Mouse (Mus musculus): Measurements from ENCODE around the gene Bub1b. TPM values are rescaled to one million over a fixed set of nuclear protein-coding genes. Genes with fewer than 3 reads are reported as not detected.

The Bub1b gene
- total and polyA plus RNA-seq, 2 experiments from 2014 or later = 11.5 to 16.3 TPM

DNA sequence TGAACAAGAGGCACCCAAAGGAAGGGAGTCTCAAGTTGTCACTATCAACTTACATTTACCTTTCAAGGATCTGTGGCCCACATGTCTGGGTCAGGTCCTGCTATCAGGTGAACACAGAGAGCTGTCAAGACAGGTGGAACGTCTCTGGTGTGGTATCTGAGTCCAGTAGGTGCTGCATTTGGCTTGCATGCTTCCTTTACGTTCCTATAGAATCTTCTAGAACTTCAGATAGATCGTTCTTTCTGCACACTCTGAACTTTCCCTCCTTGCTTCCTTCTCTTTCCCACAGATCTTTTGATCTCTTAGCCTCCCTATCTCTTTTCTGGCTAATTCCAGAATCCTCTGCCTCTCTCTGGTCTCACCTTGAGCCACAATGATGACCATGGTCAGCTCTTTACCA is 39.6 kb upstream of the Bub1b start:
- H3K4me2 ChIP-seq (ENCODE audit: low read depth, low read length) = no peak overlapping the region
- H3K4me1 ChIP-seq (ENCODE audit: insufficient read depth, low read length) = no peaks in the 10 kb centered on the region
- 85% methylated on average over 3 of the region's 3 CpGs for WGBS
- no peak for DNase-seq (ENCODE audit: low spot score)
- TF ChIP-seq CTCF (IDR thresholded peaks at IDR 0.05; ENCODE audit: low read depth) = no peak
- H3K27me3 ChIP-seq (ENCODE audit: insufficient read depth, low read length) = no peaks in the 10 kb centered on the region
- no peak overlapping the region for H3K9ac ChIP-seq (replicated peaks; ENCODE audit: low read length)
- H3K4me3 ChIP-seq (ENCODE audit: low read length) = no peak overlapping the region
- no peak for ATAC-seq
- H3K36me3 ChIP-seq (ENCODE audit: insufficient read depth, low read length) = no peaks in the 10 kb centered on the region
- H3K27ac ChIP-seq = no peak overlapping the region
- no peaks in the 10 kb centered on the region for H3K9me3 ChIP-seq (ENCODE audit: low read length)

DNA sequence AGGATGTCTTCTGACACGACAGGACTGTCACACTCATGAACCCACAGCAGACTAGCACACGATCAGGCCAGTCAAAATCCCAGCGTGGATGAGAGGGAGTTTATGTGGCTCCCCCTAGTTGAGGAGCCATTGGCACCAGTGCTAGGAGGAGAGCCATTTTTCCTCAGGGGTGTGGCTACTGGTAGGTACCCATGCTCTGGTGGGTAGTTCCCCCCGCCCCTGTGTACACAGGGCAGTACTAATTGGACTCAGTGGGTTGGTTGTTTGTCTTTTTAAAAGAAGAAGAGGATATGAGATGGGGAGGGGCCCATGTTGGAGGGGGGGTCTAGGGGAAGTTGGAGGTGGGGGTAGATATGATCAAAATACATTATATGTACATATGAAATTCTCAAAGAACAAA is 36.0 kb upstream of the Bub1b start:
- H3K4me3 ChIP-seq (ENCODE audit: low read length) = no peak overlapping the region
- no peaks in the 10 kb centered on the region for H3K36me3 ChIP-seq (ENCODE audit: insufficient read depth, low read length)
- no peak for ATAC-seq
- H3K4me2 ChIP-seq (ENCODE audit: low read depth, low read length) = no peak overlapping the region
- no peaks in the 10 kb centered on the region for H3K4me1 ChIP-seq (ENCODE audit: insufficient read depth, low read length)
- no peak for TF ChIP-seq CTCF (IDR thresholded peaks at IDR 0.05; ENCODE audit: low read depth)
- 81% methylated on average over 4 of the region's 4 CpGs for WGBS
- H3K27me3 ChIP-seq (ENCODE audit: insufficient read depth, low read length) = no peaks in the 10 kb centered on the region
- no peak for DNase-seq (ENCODE audit: low spot score)
- no peak overlapping the region for H3K27ac ChIP-seq
- H3K9ac ChIP-seq (replicated peaks; ENCODE audit: low read length) = no peak overlapping the region
- H3K9me3 ChIP-seq (ENCODE audit: low read length) = no peaks in the 10 kb centered on the region

DNA sequence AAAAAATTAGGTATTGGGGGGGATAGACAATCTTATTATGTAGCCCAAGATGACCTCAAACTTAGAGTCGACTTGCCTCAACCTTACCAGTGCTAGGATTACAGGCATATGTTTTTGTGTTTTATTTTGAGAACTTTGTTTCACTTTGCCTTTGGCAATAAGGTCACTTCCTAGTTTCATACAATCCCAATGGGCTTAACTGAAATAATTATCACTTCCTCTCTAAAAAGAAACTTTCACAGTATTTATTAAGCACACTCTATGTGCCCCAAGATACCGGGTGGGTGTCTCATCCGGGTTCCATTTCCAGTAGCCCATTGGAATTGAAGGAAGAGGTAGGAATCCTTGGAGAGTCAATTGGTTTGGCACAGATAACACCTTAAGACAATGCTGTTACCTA is 35.6 kb upstream of the Bub1b start:
- no peak overlapping the region for H3K4me2 ChIP-seq (ENCODE audit: low read depth, low read length)
- no peaks in the 10 kb centered on the region for H3K4me1 ChIP-seq (ENCODE audit: insufficient read depth, low read length)
- no peaks in the 10 kb centered on the region for H3K27me3 ChIP-seq (ENCODE audit: insufficient read depth, low read length)
- no peak overlapping the region for H3K9ac ChIP-seq (replicated peaks; ENCODE audit: low read length)
- H3K9me3 ChIP-seq (ENCODE audit: low read length) = no peaks in the 10 kb centered on the region
- WGBS = 93% methylated on average over 3 of the region's 3 CpGs
- no peak overlapping the region for H3K4me3 ChIP-seq (ENCODE audit: low read length)
- DNase-seq (ENCODE audit: low spot score) (no peak), ATAC-seq (no peak)
- no peaks in the 10 kb centered on the region for H3K36me3 ChIP-seq (ENCODE audit: insufficient read depth, low read length)
- no peak overlapping the region for H3K27ac ChIP-seq
- TF ChIP-seq CTCF (IDR thresholded peaks at IDR 0.05; ENCODE audit: low read depth) = no peak

DNA sequence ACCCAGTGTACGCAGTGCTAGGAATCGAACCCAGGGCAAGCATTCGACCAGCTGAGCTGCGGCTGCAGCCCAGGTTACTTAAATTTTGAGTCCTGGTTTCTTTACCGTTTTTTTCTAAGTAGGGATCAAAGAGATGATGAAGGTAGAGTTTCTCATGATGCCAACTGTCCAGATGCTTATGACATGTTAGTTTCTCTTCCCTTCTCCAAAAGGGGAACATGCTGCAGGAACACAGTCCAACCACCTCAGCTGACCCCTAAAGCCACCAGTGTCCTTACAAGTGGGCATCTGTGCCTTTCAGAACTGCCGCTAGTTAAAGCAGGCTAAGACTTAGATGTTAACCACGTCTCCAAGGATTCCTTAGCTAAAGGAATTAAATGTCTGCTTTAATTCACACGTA is 30.8 kb upstream of the Bub1b start:
- H3K27ac ChIP-seq = no peak overlapping the region
- H3K4me3 ChIP-seq (ENCODE audit: low read length) = no peak overlapping the region
- no peak overlapping the region for H3K4me2 ChIP-seq (ENCODE audit: low read depth, low read length)
- no peak overlapping the region for H3K9ac ChIP-seq (replicated peaks; ENCODE audit: low read length)
- H3K27me3 ChIP-seq (ENCODE audit: insufficient read depth, low read length) = no peaks in the 10 kb centered on the region
- ATAC-seq (no peak), DNase-seq (ENCODE audit: low spot score) (no peak)
- no peak for TF ChIP-seq CTCF (IDR thresholded peaks at IDR 0.05; ENCODE audit: low read depth)
- H3K36me3 ChIP-seq (ENCODE audit: insufficient read depth, low read length) = no peaks in the 10 kb centered on the region
- no peaks in the 10 kb centered on the region for H3K9me3 ChIP-seq (ENCODE audit: low read length)
- H3K4me1 ChIP-seq (ENCODE audit: insufficient read depth, low read length) = no peaks in the 10 kb centered on the region
- WGBS = 84% methylated on average over 8 of the region's 8 CpGs

DNA sequence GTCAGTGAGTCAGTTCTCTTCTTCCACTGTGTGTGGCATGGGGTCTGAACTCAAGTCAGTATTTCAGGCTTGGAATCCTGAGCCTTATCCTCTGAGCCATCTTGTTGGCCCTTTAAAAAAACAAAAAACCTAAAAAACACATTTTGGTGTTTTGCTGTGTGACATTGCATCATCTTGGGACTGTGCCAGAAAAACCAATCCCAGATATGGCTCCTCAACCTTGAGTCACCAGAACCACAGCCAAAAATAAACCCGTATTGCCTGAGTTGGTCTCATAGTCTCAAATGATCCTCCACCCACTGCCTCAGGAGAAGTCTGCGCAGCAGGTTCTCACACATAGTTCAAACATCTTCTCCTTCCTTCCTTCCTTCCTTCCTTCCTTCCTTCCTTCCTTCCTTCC is 27.1 kb upstream of the Bub1b start:
- H3K36me3 ChIP-seq (ENCODE audit: insufficient read depth, low read length) = no peaks in the 10 kb centered on the region
- H3K4me3 ChIP-seq (ENCODE audit: low read length) = no peak overlapping the region
- H3K9me3 ChIP-seq (ENCODE audit: low read length) = no peaks in the 10 kb centered on the region
- no peak overlapping the region for H3K4me2 ChIP-seq (ENCODE audit: low read depth, low read length)
- WGBS = 85% methylated on average over 2 of the region's 2 CpGs
- ATAC-seq = no peak
- H3K4me1 ChIP-seq (ENCODE audit: insufficient read depth, low read length) = no peaks in the 10 kb centered on the region
- TF ChIP-seq CTCF (IDR thresholded peaks at IDR 0.05; ENCODE audit: low read depth) = no peak
- H3K27ac ChIP-seq = no peak overlapping the region
- DNase-seq (ENCODE audit: low spot score) = no peak
- H3K27me3 ChIP-seq (ENCODE audit: insufficient read depth, low read length) = no peaks in the 10 kb centered on the region
- H3K9ac ChIP-seq (replicated peaks; ENCODE audit: low read length) = no peak overlapping the region

DNA sequence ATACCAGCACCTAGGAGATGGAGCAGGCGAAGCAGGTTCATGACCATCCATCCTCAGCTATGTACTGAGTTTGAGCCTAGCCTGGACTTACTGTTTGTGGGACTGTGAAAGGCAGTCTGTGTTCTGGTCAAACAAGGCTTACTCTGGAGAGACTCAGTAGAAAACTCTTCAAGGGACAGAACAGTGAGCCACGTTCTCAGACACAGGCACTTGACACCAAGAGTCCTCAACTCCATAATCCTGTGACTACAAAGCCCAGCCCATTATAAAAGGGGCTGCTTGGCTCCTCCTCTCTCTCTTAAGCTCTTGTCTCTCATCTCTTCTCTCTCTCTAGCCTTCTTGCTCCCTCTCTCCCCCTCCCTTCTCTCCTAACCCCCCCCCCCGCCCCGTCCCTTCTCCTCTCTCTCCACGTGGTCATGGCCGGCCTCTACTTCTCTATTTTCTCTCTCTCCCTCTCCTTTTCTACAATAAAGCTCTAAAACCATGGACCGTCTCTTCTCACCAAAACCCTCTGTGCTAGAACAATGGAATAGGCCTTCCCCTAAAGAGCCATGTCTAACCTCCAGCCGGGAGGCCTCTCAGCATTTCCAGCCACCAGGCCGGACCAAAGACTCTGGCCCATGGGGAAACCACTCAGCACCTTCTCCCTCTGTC is 25.7 kb upstream of the Bub1b start:
- no peak overlapping the region for H3K4me2 ChIP-seq (ENCODE audit: low read depth, low read length)
- no peaks in the 10 kb centered on the region for H3K27me3 ChIP-seq (ENCODE audit: insufficient read depth, low read length)
- H3K27ac ChIP-seq = no peak overlapping the region
- no peak overlapping the region for H3K4me3 ChIP-seq (ENCODE audit: low read length)
- H3K4me1 ChIP-seq (ENCODE audit: insufficient read depth, low read length) = no peaks in the 10 kb centered on the region
- no peak for TF ChIP-seq CTCF (IDR thresholded peaks at IDR 0.05; ENCODE audit: low read depth)
- no peak for ATAC-seq
- H3K9me3 ChIP-seq (ENCODE audit: low read length) = no peaks in the 10 kb centered on the region
- H3K9ac ChIP-seq (replicated peaks; ENCODE audit: low read length) = no peak overlapping the region
- DNase-seq (ENCODE audit: low spot score) = no peak
- no peaks in the 10 kb centered on the region for H3K36me3 ChIP-seq (ENCODE audit: insufficient read depth, low read length)
- WGBS = 53% methylated on average over 8 of the region's 9 CpGs

DNA sequence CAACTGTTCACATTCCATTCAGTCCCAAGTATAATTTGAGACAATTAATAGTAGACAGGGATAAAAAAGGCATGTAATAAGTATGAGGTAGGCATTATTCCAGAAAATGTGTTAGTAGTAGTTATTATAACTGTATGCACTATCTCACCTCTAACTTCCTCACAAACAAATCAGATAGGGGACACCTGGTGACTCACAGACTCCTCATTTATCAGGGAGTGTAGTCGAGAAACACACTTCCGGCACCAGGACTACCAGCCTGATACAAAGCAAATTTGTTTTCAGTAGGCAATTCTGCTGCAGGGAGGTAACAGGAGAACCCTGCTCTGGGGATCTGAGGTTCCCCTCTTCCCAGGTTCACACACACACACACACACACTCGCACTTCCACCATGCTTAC is 24.9 kb upstream of the Bub1b start:
- ATAC-seq (no peak), DNase-seq (ENCODE audit: low spot score) (no peak)
- H3K27me3 ChIP-seq (ENCODE audit: insufficient read depth, low read length) = no peaks in the 10 kb centered on the region
- no peak overlapping the region for H3K27ac ChIP-seq
- no peaks in the 10 kb centered on the region for H3K4me1 ChIP-seq (ENCODE audit: insufficient read depth, low read length)
- 89% methylated on average over 3 of the region's 3 CpGs for WGBS
- no peak overlapping the region for H3K4me2 ChIP-seq (ENCODE audit: low read depth, low read length)
- no peaks in the 10 kb centered on the region for H3K9me3 ChIP-seq (ENCODE audit: low read length)
- H3K4me3 ChIP-seq (ENCODE audit: low read length) = no peak overlapping the region
- H3K9ac ChIP-seq (replicated peaks; ENCODE audit: low read length) = no peak overlapping the region
- H3K36me3 ChIP-seq (ENCODE audit: insufficient read depth, low read length) = no peaks in the 10 kb centered on the region
- TF ChIP-seq CTCF (IDR thresholded peaks at IDR 0.05; ENCODE audit: low read depth) = no peak

All from hindbrain, postnatal 0 days (tissue).